Mouse (Mus musculus) small intestine, adult 2 months (tissue): ENCODE measurements around the gene Gm9913.

Source experiments
- CTCF ChIP-seq: fragments of 200-500 bp; IDR thresholded peaks from 2 replicates; pipeline ENCODE4 v1.5.1; 2012; ENCODE audit warnings: low read depth, mild to moderate bottlenecking, control low read depth, inconsistent platforms, low read length, moderate library complexity, mixed read lengths; ENCODE audit not compliant: insufficient replicate concordance, insufficient read length; ENCODE audit errors: extremely low read depth
- POLR2A ChIP-seq: fragments of 200-500 bp; IDR thresholded peaks from 2 replicates; pipeline ENCODE4 v1.6.1; 2012; ENCODE audit warnings: low read depth, mild to moderate bottlenecking, control low read depth, inconsistent platforms, low read length, moderate library complexity

DNA sequence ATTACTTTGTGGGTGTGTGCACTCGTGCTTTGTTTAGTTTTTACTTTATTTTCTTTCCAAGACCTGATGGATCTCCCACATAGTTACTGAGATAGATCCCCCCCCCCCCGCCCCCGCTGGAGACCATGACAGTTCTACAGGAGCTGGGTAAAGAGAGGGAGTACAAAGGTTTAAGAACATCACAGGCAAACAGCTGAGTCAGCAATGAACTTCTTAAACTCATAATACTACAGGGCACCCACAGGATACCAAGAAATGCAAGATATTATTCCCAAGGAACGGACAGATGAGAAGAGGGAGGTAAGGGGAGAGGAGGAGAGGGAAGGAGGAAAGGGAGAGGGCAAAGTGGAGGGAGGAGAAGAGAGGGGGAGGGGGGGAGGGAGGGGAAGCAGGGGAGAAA lies 7.7 kb downstream of the Gm9913 start:
- TF ChIP-seq POLR2A (no peak), CTCF (no peak)
